Mouse (Mus musculus) heart, embryonic 11.5 days (tissue): ENCODE measurements at regions not wholly inside any gene's neighbourhood (a gene's known extent, or its start where the extent isn't known, plus 50 kb on each side); places are given as distances from the start of the nearest gene placed in this dataset.

ENCODE experiments used
- ATAC-seq: fragments of 200-750 bp; cut with Nextera tagmentation; replicated peaks from 2 replicates; pipeline ENCODE4 v1.8.0; 2017; ENCODE audit warnings: moderate library complexity; ENCODE audit not compliant: insufficient number of reproducible peaks, low FRiP score, low TSS enrichment
- H3K27ac ChIP-seq: fragments of 300-500 bp; sonication (generic); 2 replicates; pipeline ENCODE4 v1.5.1; 2014; ENCODE audit warnings: mild to moderate bottlenecking, low read depth, low read length
- H3K27me3 ChIP-seq: fragments of 300-500 bp; sonication (generic); 2 replicates; pipeline ENCODE4 v1.6.1; 2014; ENCODE audit warnings: mild to moderate bottlenecking, low read length, mixed read lengths; ENCODE audit not compliant: control insufficient read depth, insufficient read depth
- H3K36me3 ChIP-seq: fragments of 300-500 bp; sonication (generic); 2 replicates; pipeline ENCODE4 v1.6.1; 2014; ENCODE audit warnings: mild to moderate bottlenecking, low read length, moderate library complexity, mixed read lengths; ENCODE audit not compliant: control insufficient read depth, insufficient read depth
- H3K4me1 ChIP-seq: fragments of 300-500 bp; sonication (generic); 2 replicates; pipeline ENCODE4 v1.6.1; 2014; ENCODE audit warnings: low read length; ENCODE audit not compliant: control insufficient read depth, insufficient read depth
- H3K4me2 ChIP-seq: fragments of 300-500 bp; sonication (generic); 2 replicates; pipeline ENCODE4 v1.6.1; 2014; ENCODE audit warnings: mild to moderate bottlenecking, moderate library complexity
- H3K4me3 ChIP-seq: fragments of 300-500 bp; sonication (generic); 2 replicates; pipeline ENCODE4 v1.5.1; 2014; ENCODE audit warnings: low read depth, low read length
- H3K9ac ChIP-seq: fragments of 300-500 bp; sonication (generic); 2 replicates; pipeline ENCODE4 v1.6.1; 2014; ENCODE audit warnings: mild to moderate bottlenecking, low read depth, low read length, moderate library complexity
- H3K9me3 ChIP-seq: fragments of 300-500 bp; sonication (generic); replicated peaks from 2 replicates; pipeline ENCODE4 v1.6.1; 2016; ENCODE audit warnings: low read length; ENCODE audit not compliant: control insufficient read depth
- WGBS: fragments of 180-500 bp; shearing (Covaris S2); extraction: QIAGEN DNeasy Blood & Tissue Kit; methylation state at CpG from one replicate; pipeline ENCODE4 v1.1.7; 2014; ENCODE audit not compliant: insufficient replicate concordance; 5-methylcytosine and 5-hydroxymethylcytosine counted together

GRCm38 (mm10) chr15:25269345-25269996 is 144.1 kb downstream of the Basp1 start:
- Histone ChIP-seq H3K9ac (no peak overlapping the region), H3K9me3 (no peaks in the 10 kb centered on the region), H3K4me2 (peak overlapping the region; percentile 3; the same call in 1 of the 2 replicates), H3K36me3 (no peaks in the 10 kb centered on the region), H3K4me1 (peaks cover 4% of the 10 kb centered on the region; the same call in 1 of the 2 replicates), H3K27me3 (no peaks in the 10 kb centered on the region), H3K4me3 (no peak overlapping the region), H3K27ac (no peak overlapping the region)
- ATAC-seq: no peak
- WGBS: 14% methylated on average over 11 of the region's 12 CpGs

- Histone ChIP-seq H3K27me3 (no peaks in the 10 kb centered on the region), H3K4me2 (no peak overlapping the region), H3K4me3 (no peak overlapping the region), H3K36me3 (no peaks in the 10 kb centered on the region), H3K27ac (no peak overlapping the region), H3K9me3 (no peaks in the 10 kb centered on the region), H3K9ac (no peak overlapping the region), H3K4me1 (peaks cover 4% of the 10 kb centered on the region; the same call in 1 of the 2 replicates)
- ATAC-seq: no peak
- WGBS: 68% methylated on average over 2 of the region's 2 CpGs
Measured at GRCm38 (mm10) chr15:25268436-25268835, 145.1 kb downstream of the Basp1 start.

DNA sequence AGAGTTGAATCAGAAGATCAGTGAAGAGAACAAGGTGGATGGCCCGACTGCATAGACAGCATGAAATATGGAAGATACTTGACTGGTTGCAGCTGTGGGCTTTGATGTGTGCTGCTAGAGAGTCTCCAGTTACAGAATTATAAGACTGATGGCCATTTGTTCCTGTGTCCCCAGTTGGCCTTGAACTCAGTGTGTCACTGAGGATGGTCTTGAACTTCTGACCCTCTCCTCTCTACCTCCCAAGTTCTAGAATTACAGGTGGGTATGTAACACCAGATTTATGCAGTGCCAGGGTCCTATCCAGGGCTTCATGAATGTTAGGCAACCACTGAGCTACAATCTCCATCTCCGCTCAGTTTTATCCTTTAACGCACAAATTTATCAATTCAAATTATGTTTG is 146.1 kb downstream of the Basp1 start:
- Histone ChIP-seq H3K27ac (no peak overlapping the region), H3K36me3 (no peaks in the 10 kb centered on the region), H3K9ac (no peak overlapping the region), H3K4me2 (no peak overlapping the region), H3K9me3 (no peaks in the 10 kb centered on the region), H3K27me3 (no peaks in the 10 kb centered on the region), H3K4me1 (peaks cover 4% of the 10 kb centered on the region; the same call in 1 of the 2 replicates), H3K4me3 (no peak overlapping the region)
- ATAC-seq: no peak
- WGBS: 92% methylated on average over 3 of the region's 3 CpGs

DNA sequence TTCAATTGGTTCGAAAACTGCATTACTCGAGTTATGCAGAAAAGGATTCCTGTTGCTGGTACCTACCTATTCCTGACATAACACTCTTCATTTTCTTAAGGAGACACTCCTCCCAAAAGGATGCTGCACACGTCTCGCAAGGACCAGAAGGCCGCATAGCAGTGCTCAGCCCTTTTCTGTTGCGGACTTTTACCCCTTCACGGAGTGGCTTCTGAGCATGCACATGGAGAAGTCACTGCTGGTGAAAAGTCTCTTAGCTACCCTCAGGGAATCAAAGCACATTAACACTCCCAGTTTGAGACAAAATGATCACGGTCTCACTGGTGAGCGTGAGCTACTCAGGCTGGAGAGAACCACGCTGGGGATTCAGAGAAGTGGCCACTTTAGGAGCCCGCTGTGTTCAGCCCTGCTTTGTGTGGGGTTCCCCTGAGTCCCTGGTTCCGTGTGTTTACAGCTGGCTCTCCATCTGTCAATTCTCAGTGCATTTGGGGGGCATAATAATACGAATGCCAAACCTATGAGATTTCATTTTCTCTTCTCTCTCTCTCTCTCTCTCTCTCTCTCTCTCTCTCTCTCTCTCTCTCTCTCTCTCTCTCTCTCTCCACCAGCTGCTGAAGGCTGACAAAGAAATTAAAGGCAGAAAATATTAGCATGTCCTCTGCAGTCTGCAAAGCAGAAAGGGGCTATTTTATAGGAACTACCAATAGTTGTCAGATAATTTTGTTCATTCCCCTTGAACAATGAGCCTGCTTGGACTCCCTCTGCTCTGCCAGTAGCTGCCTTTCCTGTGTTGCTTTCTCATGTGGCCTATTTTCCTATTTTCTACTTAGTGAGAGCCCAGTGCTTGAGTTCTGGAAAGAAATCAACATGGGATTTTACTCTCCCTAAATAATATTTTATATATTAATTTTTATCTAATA is 160.7 kb downstream of the Basp1 start:
- no peaks in the 10 kb centered on the region for H3K36me3 ChIP-seq
- H3K27ac ChIP-seq: no peak overlapping the region
- H3K4me2 ChIP-seq: no peak overlapping the region
- 72% methylated on average over 13 of the region's 13 CpGs for WGBS
- no peaks in the 10 kb centered on the region for H3K4me1 ChIP-seq
- H3K4me3 ChIP-seq: no peak overlapping the region
- ATAC-seq: no peak
- no peak overlapping the region for H3K9ac ChIP-seq
- no peaks in the 10 kb centered on the region for H3K27me3 ChIP-seq
- no peaks in the 10 kb centered on the region for H3K9me3 ChIP-seq

DNA sequence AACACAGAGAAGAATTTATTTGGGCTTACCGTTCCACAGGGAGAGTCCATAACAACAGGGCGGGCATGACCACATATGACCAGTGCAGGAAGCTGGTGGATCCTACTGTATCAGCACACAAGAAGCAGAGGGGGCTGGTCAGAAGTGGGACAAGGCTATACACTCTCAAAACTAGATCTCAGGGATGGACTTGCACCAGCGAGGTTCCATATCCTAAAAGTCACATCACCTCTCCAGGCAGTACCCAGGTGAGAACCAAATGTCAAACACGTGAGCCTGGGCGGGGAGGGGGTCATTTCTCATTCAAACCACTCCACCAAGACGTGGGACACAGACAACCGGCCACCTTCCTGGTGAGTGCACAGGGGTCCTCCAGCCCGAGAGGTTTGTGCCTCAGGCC is 167.9 kb downstream of the Basp1 start:
- Histone ChIP-seq H3K36me3 (no peaks in the 10 kb centered on the region), H3K4me1 (no peaks in the 10 kb centered on the region)

DNA sequence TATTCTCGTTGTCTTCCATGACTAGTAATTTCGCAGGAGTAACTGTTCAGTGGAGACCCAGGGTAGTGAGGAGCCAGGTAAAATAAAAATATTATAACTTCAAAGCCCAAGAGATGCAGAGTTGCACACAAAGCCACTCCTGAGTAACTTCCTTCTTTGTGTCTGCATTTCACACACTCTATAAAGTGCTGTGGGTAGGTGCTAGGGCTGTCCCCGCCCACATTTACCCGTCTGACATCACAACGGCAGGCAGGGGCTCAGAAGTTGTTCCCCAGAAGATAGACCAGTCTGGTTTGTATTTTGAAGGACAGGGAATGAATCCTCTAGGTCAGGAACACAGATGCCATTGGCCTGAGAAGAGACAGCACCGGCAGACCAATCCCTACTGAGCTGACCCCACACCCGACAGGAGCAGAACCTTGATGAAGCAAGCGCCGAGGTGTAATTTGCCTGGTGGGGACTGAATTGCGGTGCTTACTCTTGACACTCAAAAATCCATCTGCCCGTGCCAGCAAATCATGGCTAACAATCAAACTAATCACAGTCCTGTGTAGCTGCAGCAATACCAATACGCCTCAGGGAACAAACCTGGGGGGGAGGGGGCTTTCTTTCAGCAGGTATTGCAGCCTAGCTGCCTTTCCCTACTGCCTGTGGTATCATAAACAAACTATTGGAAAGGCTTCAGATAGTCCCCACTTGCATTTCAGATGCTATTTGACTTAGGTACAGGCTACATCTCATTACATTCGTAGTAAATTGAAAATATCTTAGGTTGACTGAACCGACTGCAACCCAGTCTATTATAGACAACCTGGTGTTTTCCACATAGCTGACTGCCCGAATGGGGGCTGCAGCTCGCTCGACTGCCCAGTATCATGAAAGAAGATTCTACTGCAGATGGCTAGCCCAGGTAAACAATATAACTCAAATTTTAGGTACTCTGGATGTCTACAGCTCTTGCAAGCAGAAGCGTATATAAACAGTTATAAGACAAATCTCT is 175.6 kb downstream of the Basp1 start:
- no peaks in the 10 kb centered on the region for H3K36me3 ChIP-seq
- no peak overlapping the region for H3K4me2 ChIP-seq
- H3K4me3 ChIP-seq: no peak overlapping the region
- WGBS: 79% methylated on average over 18 of the region's 18 CpGs
- no peaks in the 10 kb centered on the region for H3K4me1 ChIP-seq
- H3K27ac ChIP-seq: no peak overlapping the region
- H3K9me3 ChIP-seq: no peaks in the 10 kb centered on the region
- H3K9ac ChIP-seq: no peak overlapping the region
- H3K27me3 ChIP-seq: no peaks in the 10 kb centered on the region
- no peak for ATAC-seq

More for the DNA sequence above, 167.9 kb downstream of the Basp1 start:
- H3K27ac ChIP-seq: no peak overlapping the region
- no peaks in the 10 kb centered on the region for H3K9me3 ChIP-seq
- no peak overlapping the region for H3K9ac ChIP-seq
- no peak for ATAC-seq
- H3K4me3 ChIP-seq: no peak overlapping the region
- no peak overlapping the region for H3K4me2 ChIP-seq
- WGBS: 89% methylated on average over 8 of the region's 8 CpGs
- H3K27me3 ChIP-seq: no peaks in the 10 kb centered on the region

- Histone ChIP-seq H3K27me3 (no peaks in the 10 kb centered on the region), H3K9ac (no peak overlapping the region), H3K27ac (no peak overlapping the region), H3K4me2 (no peak overlapping the region), H3K36me3 (no peaks in the 10 kb centered on the region), H3K4me3 (no peak overlapping the region), H3K9me3 (no peaks in the 10 kb centered on the region), H3K4me1 (no peaks in the 10 kb centered on the region)
- ATAC-seq: no peak
- 75% methylated on average over 6 of the region's 6 CpGs for WGBS
Measured at GRCm38 (mm10) chr15:25236191-25236723, 177.3 kb downstream of the Basp1 start.
